Mouse (Mus musculus): Measurements from ENCODE around the gene Magi2.

- TF ChIP-seq CTCF (IDR thresholded peaks at IDR 0.05) (no peak), EP300 (IDR thresholded peaks at IDR 0.05) (no peak)
Measured at GRCm38 (mm10) chr5:20259719-20260118, 1032.9 kb downstream of the Magi2 start.

All from lung, postnatal 0 days (tissue).